Mouse (Mus musculus) heart, adult 2 months (tissue): ENCODE measurements around the gene Rap1gap.

Experiments
- CTCF ChIP-seq: fragments of 200-600 bp; IDR thresholded peaks from 2 replicates; pipeline ENCODE4 v1.8.1; 2022; ENCODE audit warnings: antibody characterized with exemption, mild to moderate bottlenecking, moderate library complexity
- POLR2A ChIP-seq: fragments of 200-500 bp; IDR thresholded peaks from 2 replicates; pipeline ENCODE4 v1.6.1; 2011; ENCODE audit warnings: mild to moderate bottlenecking, low read depth, low read length, control low read depth; ENCODE audit not compliant: insufficient read depth

DNA sequence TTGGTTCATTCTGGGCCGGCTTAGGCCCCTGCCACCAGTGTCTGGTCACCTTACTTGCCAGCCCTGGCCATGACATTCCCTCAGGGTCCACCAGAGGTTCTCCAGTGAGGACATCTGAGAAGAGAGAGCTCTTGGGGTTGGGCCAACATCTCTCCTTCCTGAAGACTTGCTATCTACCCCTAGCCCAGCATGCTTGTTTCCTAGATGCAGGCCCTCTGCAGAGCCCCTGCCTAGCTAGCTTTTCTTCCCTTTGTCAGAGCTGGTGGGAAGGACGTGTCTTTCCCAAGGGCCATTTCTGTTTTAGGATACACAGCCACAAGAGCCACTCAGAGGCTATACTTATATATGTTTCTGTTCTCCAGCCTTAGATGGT is 3.5 kb upstream of the Rap1gap start:
- TF ChIP-seq POLR2A (no peak), CTCF (no peak)
